Mouse (Mus musculus) hindbrain, embryonic 14.5 days (tissue): ENCODE data around the gene Btk. TPM values are rescaled to one million over a fixed set of nuclear protein-coding genes. Genes with fewer than 3 reads are reported as not detected.

ENCODE experiments used
- ATAC-seq: fragments of 200-750 bp; cut with Nextera tagmentation; 2 replicates; pipeline ENCODE4 v1.8.0; 2017; ENCODE audit warnings: moderate number of reproducible peaks, mild to moderate bottlenecking, moderate TSS enrichment, moderate library complexity; ENCODE audit not compliant: low FRiP score
- DNase-seq: peaks from one replicate; pipeline ENCODE4 v3.0.0-alpha.2; 2015; ENCODE audit warnings: low spot score
- H3K27ac ChIP-seq: fragments of 300-500 bp; sonication (generic); 2 replicates; pipeline ENCODE4 v1.5.1; 2014; ENCODE audit warnings: mild to moderate bottlenecking, moderate library complexity
- H3K27me3 ChIP-seq: fragments of 300-500 bp; sonication (generic); 2 replicates; pipeline ENCODE4 v1.6.1; 2014; ENCODE audit warnings: mild to moderate bottlenecking, low read length, mixed read lengths; ENCODE audit not compliant: control insufficient read depth, insufficient read depth
- H3K36me3 ChIP-seq: fragments of 300-500 bp; sonication (generic); replicated peaks from 2 replicates; pipeline ENCODE4 v1.6.1; 2014; ENCODE audit not compliant: control insufficient read depth, insufficient read depth
- H3K4me1 ChIP-seq: fragments of 300-500 bp; sonication (generic); replicated peaks from 2 replicates; pipeline ENCODE4 v1.6.1; 2014; ENCODE audit warnings: antibody characterized with exemption, low read length, mixed read lengths; ENCODE audit not compliant: control insufficient read depth, insufficient read depth
- H3K4me2 ChIP-seq: fragments of 300-500 bp; sonication (generic); replicated peaks from 2 replicates; pipeline ENCODE4 v1.6.1; 2014; ENCODE audit warnings: mild to moderate bottlenecking, moderate library complexity
- H3K4me3 ChIP-seq: fragments of 300-500 bp; sonication (generic); replicated peaks from 2 replicates; pipeline ENCODE4 v1.5.1; 2014; ENCODE audit warnings: mild to moderate bottlenecking, low read length
- H3K9ac ChIP-seq: fragments of 300-500 bp; sonication (generic); 2 replicates; pipeline ENCODE4 v1.6.1; 2014
- H3K9me3 ChIP-seq: fragments of 300-500 bp; sonication (generic); 2 replicates; pipeline ENCODE4 v1.6.1; 2016; ENCODE audit warnings: low read length; ENCODE audit not compliant: control insufficient read depth
- WGBS: fragments of 180-500 bp; shearing (Covaris S2); extraction: QIAGEN DNeasy Blood & Tissue Kit; methylation state at CpG from one replicate; pipeline ENCODE4 v1.1.7; 2014; 5-methylcytosine and 5-hydroxymethylcytosine counted together
- polyA plus RNA-seq: library from polyadenylated mRNA; unstranded; fragments of >200 nt; fragmentation: Nextera tagmentation; extraction: Ambion mirVana; gene quantifications from 2 replicates; pipeline ENCODE4 v1.2.1, GENCODE M21; 2014

Btk gene
- polyA plus RNA-seq, 1 experiment from 2014 or later: 0.29 TPM

- ATAC-seq: no peak
These were observed 27.6 kb upstream of the Btk start for GRCm38 (mm10) chrX:134610984-134611383.

GRCm38 (mm10) chrX:134609472-134609871, 26.1 kb upstream of the Btk start:
- DNase-seq: peak; percentile 72
- no peak overlapping the region for H3K4me3 ChIP-seq
- H3K9me3 ChIP-seq: no peaks in the 10 kb centered on the region
- WGBS: 42% methylated on average over 4 of the region's 4 CpGs
- H3K4me1 ChIP-seq: no peaks in the 10 kb centered on the region
- H3K4me2 ChIP-seq: no peak overlapping the region
- no peak overlapping the region for H3K9ac ChIP-seq
- H3K27ac ChIP-seq: no peak overlapping the region
- ATAC-seq: no peak
- no peaks in the 10 kb centered on the region for H3K27me3 ChIP-seq
- 0 out of 2 replicates have a peak, but pooled peaks cover 4% of the 10 kb centered on the region for H3K36me3 ChIP-seq

More at GRCm38 (mm10) chrX:134610984-134611383, 27.6 kb upstream of the Btk start:
- no peaks in the 10 kb centered on the region for H3K9me3 ChIP-seq
- no peak for DNase-seq
- H3K4me3 ChIP-seq: no peak overlapping the region
- no peaks in the 10 kb centered on the region for H3K27me3 ChIP-seq
- WGBS: 86% methylated on average over 4 of the region's 4 CpGs
- H3K4me1 ChIP-seq: no peaks in the 10 kb centered on the region
- no peak overlapping the region for H3K4me2 ChIP-seq
- no peak overlapping the region for H3K9ac ChIP-seq
- 0 out of 2 replicates have a peak, but pooled peaks cover 4% of the 10 kb centered on the region for H3K36me3 ChIP-seq
- H3K27ac ChIP-seq: no peak overlapping the region

- H3K4me3 ChIP-seq: peak overlapping the region; percentile 50
- peak; percentile 56 for DNase-seq
- no peaks in the 10 kb centered on the region for H3K36me3 ChIP-seq
- H3K9me3 ChIP-seq: no peaks in the 10 kb centered on the region
- H3K4me2 ChIP-seq: peak overlapping the region; percentile 63
- peak; percentile 86 for ATAC-seq
- H3K4me1 ChIP-seq: peaks cover 13% of the 10 kb centered on the region; the same call in 1 of the 2 replicates
- H3K27me3 ChIP-seq: no peaks in the 10 kb centered on the region
- peak overlapping the region; percentile 63 for H3K9ac ChIP-seq
- 17% methylated on average over 35 of the region's 43 CpGs for WGBS
- H3K27ac ChIP-seq: peak overlapping the region; percentile 96
These were observed 18.2 kb upstream of the Btk start for GRCm38 (mm10) chrX:134601380-134602120.

- Histone ChIP-seq H3K36me3 (no peaks in the 10 kb centered on the region), H3K4me1 (peaks cover 13% of the 10 kb centered on the region; the same call in 1 of the 2 replicates), H3K9ac (peak within 1 kb of the TSS; percentile 63), H3K9me3 (no peaks in the 10 kb centered on the region), H3K4me3 (peak within 1 kb of the TSS; percentile 50), H3K4me2 (peak within 1 kb of the TSS; percentile 63), H3K27me3 (no peaks in the 10 kb centered on the region), H3K27ac (peak within 1 kb of the TSS; percentile 96)
- DNase-seq: peak; percentile 95
- ATAC-seq: peak; percentile 98
- WGBS: 15% methylated on average over 33 of the region's 33 CpGs
These were observed 17.4 kb upstream of the Btk start, which contains the start of the genes Gla and Hnrnph2 for GRCm38 (mm10) chrX:134600659-134601379. TSS of gene Gla (minus strand) at chrX:134601125. TSS of gene Hnrnph2 (plus strand) at chrX:134601179.

GRCm38 (mm10) chrX:134599922-134600565, 16.7 kb upstream of the Btk start:
- Histone ChIP-seq H3K4me2 (peak overlapping the region; percentile 57), H3K9me3 (no peaks in the 10 kb centered on the region), H3K4me3 (peak overlapping the region; percentile 50), H3K4me1 (peaks cover 13% of the 10 kb centered on the region; the same call in 1 of the 2 replicates), H3K9ac (peak overlapping the region; percentile 58), H3K27ac (peak overlapping the region; percentile 51), H3K27me3 (no peaks in the 10 kb centered on the region), H3K36me3 (no peaks in the 10 kb centered on the region)
- WGBS: 26% methylated on average over 10 of the region's 10 CpGs
- 0 out of 2 replicates have a peak, but pooled peaks have one; percentile 1 for ATAC-seq
- no peak for DNase-seq

GRCm38 (mm10) chrX:134589836-134590235, 6.5 kb upstream of the Btk start:
- Histone ChIP-seq H3K27me3 (no peaks in the 10 kb centered on the region), H3K4me2 (no peak overlapping the region), H3K4me1 (peaks cover 9% of the 10 kb centered on the region; the same call in 1 of the 2 replicates), H3K36me3 (peaks cover 16% of the 10 kb centered on the region; the same call in 1 of the 2 replicates), H3K9ac (no peak overlapping the region), H3K27ac (no peak overlapping the region), H3K9me3 (no peaks in the 10 kb centered on the region), H3K4me3 (no peak overlapping the region)
- 66% methylated on average over 5 of the region's 5 CpGs for WGBS
- ATAC-seq: no peak
- DNase-seq: no peak

GRCm38 (mm10) chrX:134588997-134589396, 5.6 kb upstream of the Btk start:
- WGBS: 84% methylated on average over 3 of the region's 3 CpGs

GRCm38 (mm10) chrX:134588261-134588660, 4.9 kb upstream of the Btk start:
- no peak overlapping the region for H3K4me3 ChIP-seq
- WGBS: 87% methylated on average over 4 of the region's 4 CpGs
- no peaks in the 10 kb centered on the region for H3K9me3 ChIP-seq
- no peak for ATAC-seq
- H3K9ac ChIP-seq: no peak overlapping the region
- peaks cover 16% of the 10 kb centered on the region; the same call in 1 of the 2 replicates for H3K36me3 ChIP-seq
- peaks cover 11% of the 10 kb centered on the region; the same call in 1 of the 2 replicates for H3K4me1 ChIP-seq
- 0 out of 2 replicates have a peak, but pooled peaks cover 2% of the 10 kb centered on the region for H3K27me3 ChIP-seq
- no peak for DNase-seq
- no peak overlapping the region for H3K4me2 ChIP-seq
- H3K27ac ChIP-seq: no peak overlapping the region

More at GRCm38 (mm10) chrX:134588997-134589396, 5.6 kb upstream of the Btk start:
- H3K9me3 ChIP-seq: no peaks in the 10 kb centered on the region
- no peak overlapping the region for H3K9ac ChIP-seq
- no peak overlapping the region for H3K4me2 ChIP-seq
- peaks cover 16% of the 10 kb centered on the region; the same call in 1 of the 2 replicates for H3K36me3 ChIP-seq
- ATAC-seq: no peak
- no peak overlapping the region for H3K4me3 ChIP-seq
- no peak for DNase-seq
- no peaks in the 10 kb centered on the region for H3K27me3 ChIP-seq
- peaks cover 11% of the 10 kb centered on the region; the same call in 1 of the 2 replicates for H3K4me1 ChIP-seq
- H3K27ac ChIP-seq: no peak overlapping the region
